Mouse (Mus musculus) heart, embryonic 10.5 days (tissue): ENCODE results near the gene Mr1. TPM values are rescaled to one million over a fixed set of nuclear protein-coding genes. Genes with fewer than 3 reads are reported as not detected.

Experiments
- DNase-seq: peaks from one replicate; pipeline ENCODE4 v3.0.0-alpha.2; 2017; ENCODE audit warnings: low spot score
- H3K27ac ChIP-seq: fragments of 300-500 bp; sonication (generic); 2 replicates; pipeline ENCODE4 v1.5.1; 2016; ENCODE audit warnings: mild to moderate bottlenecking
- H3K27me3 ChIP-seq: fragments of 300-500 bp; sonication (generic); 2 replicates; pipeline ENCODE4 v1.6.1; 2016; ENCODE audit warnings: mild to moderate bottlenecking; ENCODE audit not compliant: poor library complexity, insufficient read depth, severe bottlenecking
- H3K36me3 ChIP-seq: fragments of 300-500 bp; sonication (generic); 2 replicates; pipeline ENCODE4 v1.6.1; 2016; ENCODE audit warnings: mild to moderate bottlenecking, moderate library complexity
- H3K4me1 ChIP-seq: fragments of 300-500 bp; sonication (generic); 2 replicates; pipeline ENCODE4 v1.6.1; 2016; ENCODE audit warnings: mild to moderate bottlenecking
- H3K4me3 ChIP-seq: fragments of 300-500 bp; sonication (generic); 2 replicates; pipeline ENCODE4 v1.5.1; 2016; ENCODE audit warnings: mild to moderate bottlenecking, moderate library complexity
- H3K9me3 ChIP-seq: fragments of 300-500 bp; sonication (generic); 2 replicates; pipeline ENCODE4 v1.6.1; 2016; ENCODE audit warnings: mild to moderate bottlenecking, moderate library complexity
- WGBS: fragments of 180-500 bp; shearing (Covaris S2); methylation state at CpG from one replicate; pipeline ENCODE4 v1.1.7; 2016; 5-methylcytosine and 5-hydroxymethylcytosine counted together
- polyA plus RNA-seq: library from polyadenylated mRNA; unstranded; fragments of >200 nt; fragmentation: Nextera tagmentation; extraction: Ambion mirVana; gene quantifications from 2 replicates; pipeline ENCODE4 v1.2.1, GENCODE M21; 2016

The Mr1 gene
- polyA plus RNA-seq, 1 experiment from 2014 or later, result 1.3 TPM

GRCm38 (mm10) chr1:155099280-155099848, 47.2 kb downstream of the Mr1 start, which contains the start of gene Ier5:
TSS of gene Ier5 (minus strand) at chr1:155099636.
- under 1% methylated on average over 40 of the region's 40 CpGs for WGBS
- DNase-seq, result peak; percentile 99
- no peaks in the 10 kb centered on the region for H3K9me3 ChIP-seq
- no peaks in the 10 kb centered on the region for H3K36me3 ChIP-seq
- peaks cover 18% of the 10 kb centered on the region for H3K4me1 ChIP-seq
- H3K27me3 ChIP-seq, result no peaks in the 10 kb centered on the region
- H3K27ac ChIP-seq, result peak within 1 kb of the TSS; percentile 99
- H3K4me3 ChIP-seq, result peak within 1 kb of the TSS; percentile 99

GRCm38 (mm10) chr1:155098486-155099279, 47.9 kb downstream of the Mr1 start:
- Histone ChIP-seq H3K27me3 (no peaks in the 10 kb centered on the region), H3K36me3 (no peaks in the 10 kb centered on the region)
- WGBS, result under 1% methylated on average over 93 of the region's 93 CpGs

GRCm38 (mm10) chr1:155097931-155098485, 48.6 kb downstream of the Mr1 start:
- Histone ChIP-seq H3K27ac (peak overlapping the region; percentile 99), H3K4me3 (peak overlapping the region; percentile 99), H3K27me3 (no peaks in the 10 kb centered on the region), H3K9me3 (no peaks in the 10 kb centered on the region), H3K36me3 (no peaks in the 10 kb centered on the region), H3K4me1 (peaks cover 32% of the 10 kb centered on the region)
- peak; percentile 82 for DNase-seq
- WGBS, result under 1% methylated on average over 33 of the region's 33 CpGs

More at GRCm38 (mm10) chr1:155098486-155099279, 47.9 kb downstream of the Mr1 start:
- DNase-seq, result peak; percentile 85
- H3K9me3 ChIP-seq, result no peaks in the 10 kb centered on the region
- peak overlapping the region; percentile 99 for H3K27ac ChIP-seq
- peak overlapping the region; percentile 99 for H3K4me3 ChIP-seq
- H3K4me1 ChIP-seq, result peaks cover 25% of the 10 kb centered on the region

GRCm38 (mm10) chr1:155097354-155097753, 49.3 kb downstream of the Mr1 start:
- H3K4me3 ChIP-seq, result peak overlapping the region; percentile 99
- no peaks in the 10 kb centered on the region for H3K27me3 ChIP-seq
- WGBS, result 16% methylated on average over 6 of the region's 6 CpGs
- DNase-seq, result no peak
- no peaks in the 10 kb centered on the region for H3K36me3 ChIP-seq
- H3K9me3 ChIP-seq, result no peaks in the 10 kb centered on the region
- peak overlapping the region; percentile 99 for H3K27ac ChIP-seq
- peaks cover 38% of the 10 kb centered on the region for H3K4me1 ChIP-seq

GRCm38 (mm10) chr1:155096620-155097261, 49.9 kb downstream of the Mr1 start:
- no peaks in the 10 kb centered on the region for H3K27me3 ChIP-seq
- no peak overlapping the region for H3K27ac ChIP-seq
- no peaks in the 10 kb centered on the region for H3K9me3 ChIP-seq
- peak overlapping the region; percentile 99 for H3K4me3 ChIP-seq
- H3K36me3 ChIP-seq, result no peaks in the 10 kb centered on the region
- WGBS, result 62% methylated on average over 4 of the region's 4 CpGs
- peaks cover 44% of the 10 kb centered on the region for H3K4me1 ChIP-seq
- no peak for DNase-seq

GRCm38 (mm10) chr1:155093971-155094707, 52.5 kb downstream of the Mr1 start:
- Histone ChIP-seq H3K27ac (peak overlapping the region; percentile 79), H3K27me3 (no peaks in the 10 kb centered on the region), H3K4me3 (peak overlapping the region; percentile 29; the same call in 1 of the 2 replicates), H3K9me3 (no peaks in the 10 kb centered on the region), H3K4me1 (peaks cover 58% of the 10 kb centered on the region), H3K36me3 (no peaks in the 10 kb centered on the region)
- no peak for DNase-seq
- 48% methylated on average over 9 of the region's 9 CpGs for WGBS

- Histone ChIP-seq H3K9me3 (no peaks in the 10 kb centered on the region), H3K27ac (peak overlapping the region; percentile 79), H3K4me1 (peaks cover 65% of the 10 kb centered on the region), H3K27me3 (no peaks in the 10 kb centered on the region), H3K4me3 (peak overlapping the region; percentile 29), H3K36me3 (no peaks in the 10 kb centered on the region)
- peak; percentile 79 for DNase-seq
- WGBS, result 13% methylated on average over 4 of the region's 4 CpGs
These were observed 53.3 kb downstream of the Mr1 start for GRCm38 (mm10) chr1:155093145-155093791.

- Histone ChIP-seq H3K4me1 (peaks cover 66% of the 10 kb centered on the region), H3K36me3 (no peaks in the 10 kb centered on the region), H3K27ac (peak overlapping the region; percentile 79), H3K4me3 (no peak overlapping the region), H3K27me3 (no peaks in the 10 kb centered on the region), H3K9me3 (no peaks in the 10 kb centered on the region)
- DNase-seq, result no peak
- 28% methylated on average over 12 of the region's 14 CpGs for WGBS
These were observed 54.5 kb downstream of the Mr1 start for GRCm38 (mm10) chr1:155091842-155092800.

GRCm38 (mm10) chr1:155091374-155091841, 55.2 kb downstream of the Mr1 start:
- Histone ChIP-seq H3K9me3 (no peaks in the 10 kb centered on the region), H3K36me3 (no peaks in the 10 kb centered on the region), H3K4me3 (no peak overlapping the region), H3K27ac (peak overlapping the region; percentile 79; the same call in 1 of the 2 replicates), H3K4me1 (peaks cover 69% of the 10 kb centered on the region), H3K27me3 (no peaks in the 10 kb centered on the region)
- WGBS, result 84% methylated on average over 7 of the region's 7 CpGs
- DNase-seq, result no peak

GRCm38 (mm10) chr1:155090736-155091135, 55.9 kb downstream of the Mr1 start:
- no peak overlapping the region for H3K4me3 ChIP-seq
- no peaks in the 10 kb centered on the region for H3K27me3 ChIP-seq
- no peak for DNase-seq
- 0 out of 2 replicates have a peak overlapping the region, but pooled peaks have one; percentile 6 for H3K27ac ChIP-seq
- peaks cover 73% of the 10 kb centered on the region for H3K4me1 ChIP-seq
- H3K9me3 ChIP-seq, result no peaks in the 10 kb centered on the region
- 71% methylated on average over 1 of the region's 1 CpGs for WGBS
- H3K36me3 ChIP-seq, result no peaks in the 10 kb centered on the region

- H3K27ac ChIP-seq, result 0 out of 2 replicates have a peak overlapping the region, but pooled peaks have one; percentile 6
- DNase-seq, result no peak
- no peaks in the 10 kb centered on the region for H3K36me3 ChIP-seq
- H3K27me3 ChIP-seq, result no peaks in the 10 kb centered on the region
- H3K4me3 ChIP-seq, result no peak overlapping the region
- 93% methylated on average over 7 of the region's 7 CpGs for WGBS
- H3K4me1 ChIP-seq, result peaks cover 74% of the 10 kb centered on the region
- no peaks in the 10 kb centered on the region for H3K9me3 ChIP-seq
These were observed 56.3 kb downstream of the Mr1 start for GRCm38 (mm10) chr1:155090327-155090726.
